Mouse (Mus musculus) small intestine, adult 2 months (tissue): Measurements from ENCODE around the gene Reg2.

Source experiments
- CTCF ChIP-seq: fragments of 200-500 bp; IDR thresholded peaks from 2 replicates; pipeline ENCODE4 v1.5.1; 2012; ENCODE audit warnings: low read depth, mild to moderate bottlenecking, control low read depth, inconsistent platforms, low read length, moderate library complexity, mixed read lengths; ENCODE audit not compliant: insufficient replicate concordance, insufficient read length; ENCODE audit errors: extremely low read depth
- POLR2A ChIP-seq: fragments of 200-500 bp; IDR thresholded peaks from 2 replicates; pipeline ENCODE4 v1.6.1; 2012; ENCODE audit warnings: low read depth, mild to moderate bottlenecking, control low read depth, inconsistent platforms, low read length, moderate library complexity

- TF ChIP-seq POLR2A (no peak), CTCF (no peak)
These were observed 53.0 kb downstream of the Reg2 start for GRCm38 (mm10) chr6:78448409-78448808.
